22 mouse cellular contexts compared by ENCODE assay signal in genomic region chr8:54932306-54932705, GRCm38 (mm10). TPM values are rescaled to one million over a fixed set of nuclear protein-coding genes. Genes with fewer than 3 reads are reported as not detected.
"Had no signal": no experiment of that assay in that cellular context is flagged by ENCODE, and none has a peak within 500 bp of the region (broad histone marks: within the 10 kb centered on the region; RNA-seq: fewer than 3 reads in every experiment).

No protein-coding gene starts in this region.

- H3K4me2 ChIP-seq: lung, embryonic 14.5 days; midbrain, embryonic 13.5 days; midbrain, embryonic 15.5 days; neural tube, embryonic 13.5 days; neural tube, embryonic 15.5 days; stomach, embryonic 15.5 days had no signal

- H3K4me1 ChIP-seq: midbrain, embryonic 10.5 days; midbrain, embryonic 13.5 days; midbrain, embryonic 15.5 days; neural tube, embryonic 13.5 days; neural tube, embryonic 15.5 days; stomach, embryonic 15.5 days had no signal

- H3K27ac ChIP-seq: midbrain, embryonic 10.5 days; midbrain, embryonic 13.5 days; midbrain, embryonic 15.5 days; neural tube, embryonic 13.5 days; neural tube, embryonic 15.5 days; stomach, embryonic 15.5 days; stomach, postnatal 0 days had no signal

- H3K9me3 ChIP-seq: midbrain, embryonic 10.5 days; midbrain, embryonic 13.5 days; midbrain, embryonic 15.5 days; neural tube, embryonic 13.5 days; neural tube, embryonic 15.5 days; stomach, embryonic 15.5 days had no signal

- DNase-seq: lung, adult 18-20 months; lung, embryonic 14.5 days; lung, postnatal 10 days; lung, postnatal 4 days; retina, postnatal 1 day; right cerebral cortex, adult 18-20 months; right cerebral cortex, postnatal 25 days; thymus, adult 2 months; thymus, postnatal 25 days; thymus, postnatal 4 days had no signal

- H3K9ac ChIP-seq: lung, embryonic 14.5 days; midbrain, embryonic 13.5 days; midbrain, embryonic 15.5 days; neural tube, embryonic 13.5 days; neural tube, embryonic 15.5 days; stomach, embryonic 15.5 days had no signal

- H3K36me3 ChIP-seq: midbrain, embryonic 10.5 days; midbrain, embryonic 13.5 days; midbrain, embryonic 15.5 days; neural tube, embryonic 13.5 days; neural tube, embryonic 15.5 days; stomach, embryonic 15.5 days had no signal

- H3K4me3 ChIP-seq: midbrain, embryonic 10.5 days; midbrain, embryonic 13.5 days; midbrain, embryonic 15.5 days; myocyte; neural tube, embryonic 13.5 days; neural tube, embryonic 15.5 days; stomach, embryonic 15.5 days had no signal

- ATAC-seq: midbrain, embryonic 13.5 days; midbrain, embryonic 15.5 days had no signal

- H3K27me3 ChIP-seq: midbrain, embryonic 13.5 days; midbrain, embryonic 15.5 days; neural tube, embryonic 13.5 days; neural tube, embryonic 15.5 days; stomach, embryonic 15.5 days had no signal

RNA-seq across cellular contexts. Expression of gene Gpm6a, which starts 22.3 kb away (rescaled TPM):
- total RNA-seq: megakaryocyte, adult 5-6 weeks; megakaryocyte-erythroid progenitor cell, adult 5-6 weeks had no signal
- polyA plus RNA-seq: myocyte had no signal

RNA-seq across cellular contexts. Expression of gene Wdr17, which starts 45.3 kb away (rescaled TPM):
- total RNA-seq: megakaryocyte, adult 5-6 weeks; megakaryocyte-erythroid progenitor cell, adult 5-6 weeks had no signal
- polyA plus RNA-seq: liver, embryonic 16.5 days; myocyte; spleen, adult 2 months; thymus, adult 2 months had no signal
